Mouse (Mus musculus): ENCODE results near the gene Ppia.
"Not testable (repeated sequence)": the region's sequence is repeated elsewhere in the genome, so short reads cannot be mapped to it uniquely, and the experiment has no call there.

The Ppia gene

GRCm38 (mm10) chr11:6414751-6415550 is at the start of gene Ppia:
Gene Ppia, plus strand, starts transcription at chr11:6415443.
- DNase-seq: peak; percentile 50

GRCm38 (mm10) chr11:6365885-6366284 is 49.4 kb upstream of the Ppia start:
- DNase-seq: peak; percentile 84

DNA sequence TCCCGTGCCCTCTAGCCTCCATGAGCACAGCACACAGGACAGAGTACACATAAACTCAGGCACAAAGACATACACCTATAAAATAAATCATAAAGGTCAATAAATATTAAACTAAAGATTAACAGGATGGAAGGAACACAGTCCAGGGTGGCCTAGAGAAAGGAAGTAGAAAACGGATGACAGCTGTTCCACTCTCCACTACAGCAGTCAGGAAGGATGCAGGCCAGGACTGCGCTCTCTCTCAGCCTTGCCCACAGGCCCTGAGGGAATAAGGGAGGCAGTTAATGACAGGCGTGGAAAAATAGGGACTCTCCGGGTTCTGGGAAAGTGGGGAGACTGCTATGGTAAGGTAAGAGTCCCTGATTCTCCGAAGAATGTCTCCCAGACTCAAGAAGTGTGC is 48.8 kb upstream of the Ppia start:
- no peak for DNase-seq

DNA sequence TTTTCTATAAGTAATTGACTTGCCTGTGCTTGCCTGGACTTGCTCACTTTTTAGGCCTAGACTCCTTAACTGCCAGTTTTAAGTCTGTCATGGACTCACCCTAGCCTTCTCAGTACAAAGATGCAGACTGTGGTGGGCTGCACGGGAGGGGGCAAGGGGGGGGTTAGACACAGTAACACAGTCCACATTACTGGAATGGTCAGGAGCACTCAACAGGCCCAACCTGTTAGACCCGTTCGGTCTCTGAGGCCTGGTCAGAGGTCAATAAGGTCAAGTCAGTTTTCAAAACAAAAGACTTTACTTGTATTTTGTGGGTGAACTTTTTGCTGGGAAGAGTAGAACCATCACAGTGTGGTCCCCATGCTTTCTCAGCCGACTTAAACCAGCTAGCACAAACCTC is 48.1 kb upstream of the Ppia start:
- no peak for DNase-seq

- not testable (repeated sequence) for DNase-seq
Measured at GRCm38 (mm10) chr11:6367986-6368385, 47.3 kb upstream of the Ppia start.

- DNase-seq: no peak
Measured at GRCm38 (mm10) chr11:6371376-6372155, 43.7 kb upstream of the Ppia start.

DNA sequence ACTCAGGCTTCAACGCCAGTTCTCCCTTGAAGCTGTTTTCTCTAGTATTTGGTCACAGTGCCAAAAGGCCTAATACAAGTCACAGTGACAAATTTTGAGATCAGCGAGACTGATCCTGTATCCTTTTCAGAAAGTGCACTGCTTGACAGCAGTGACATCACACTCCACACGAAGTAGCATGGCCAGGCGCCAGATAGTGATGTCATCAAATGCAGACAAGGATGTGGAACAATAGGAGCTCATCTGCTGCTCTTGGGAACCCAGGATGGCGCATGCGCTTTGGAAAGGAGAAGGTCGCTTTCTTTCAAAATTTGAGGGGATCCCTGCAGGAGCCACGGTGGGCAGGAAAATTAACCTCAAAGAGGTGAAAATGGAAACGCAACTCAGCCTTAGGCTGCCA is 42.5 kb upstream of the Ppia start:
- no peak for DNase-seq

DNA sequence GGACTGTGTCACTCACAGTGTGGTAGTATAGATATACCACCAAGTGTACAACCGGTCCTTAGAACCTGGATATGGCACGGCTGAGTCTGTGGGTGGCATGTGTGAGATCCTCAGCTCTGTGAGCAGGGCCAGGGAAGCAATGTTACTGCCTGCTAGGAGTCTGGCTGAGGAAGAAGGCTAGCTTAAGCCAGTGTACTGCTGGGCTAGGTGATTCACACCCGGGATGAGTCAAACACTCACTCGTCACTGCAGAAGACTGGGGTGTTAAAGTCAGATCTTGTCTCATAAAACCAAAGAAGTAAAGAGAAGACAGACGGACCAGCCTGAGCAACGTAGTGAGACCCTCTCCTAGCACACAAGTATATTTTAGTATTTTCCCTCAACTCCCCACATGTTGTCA is 34.3 kb upstream of the Ppia start:
- DNase-seq: no peak

DNA sequence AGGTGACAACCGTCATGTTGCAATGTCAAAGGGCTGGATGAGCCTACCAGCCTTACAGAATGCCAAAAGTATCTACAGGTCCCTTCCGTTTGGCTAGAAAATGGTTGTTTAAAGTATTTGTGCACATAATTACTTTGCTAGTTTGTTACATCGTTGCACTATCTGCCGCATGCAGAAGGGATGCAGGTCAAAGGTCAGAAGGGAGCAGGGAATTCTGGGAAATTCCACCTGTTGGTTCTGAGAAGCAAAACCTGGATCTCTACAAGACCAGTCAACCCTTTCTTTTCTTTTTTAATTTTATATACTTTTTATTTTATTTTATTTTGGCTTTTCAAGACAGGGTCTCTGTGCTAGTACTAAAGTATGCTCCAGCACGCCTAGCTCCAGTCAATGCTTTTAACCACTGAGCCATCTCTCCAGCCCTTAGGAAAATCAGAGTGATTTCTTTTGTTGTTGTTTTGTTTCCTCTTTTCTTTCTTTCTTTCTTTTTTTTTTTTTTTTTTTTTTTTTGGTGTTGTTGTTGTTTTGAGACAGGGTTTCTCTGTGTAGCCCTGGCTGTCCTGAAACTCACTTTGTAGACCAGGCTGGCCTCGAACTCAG is 27.0 kb upstream of the Ppia start:
- DNase-seq: peak; percentile 72

DNA sequence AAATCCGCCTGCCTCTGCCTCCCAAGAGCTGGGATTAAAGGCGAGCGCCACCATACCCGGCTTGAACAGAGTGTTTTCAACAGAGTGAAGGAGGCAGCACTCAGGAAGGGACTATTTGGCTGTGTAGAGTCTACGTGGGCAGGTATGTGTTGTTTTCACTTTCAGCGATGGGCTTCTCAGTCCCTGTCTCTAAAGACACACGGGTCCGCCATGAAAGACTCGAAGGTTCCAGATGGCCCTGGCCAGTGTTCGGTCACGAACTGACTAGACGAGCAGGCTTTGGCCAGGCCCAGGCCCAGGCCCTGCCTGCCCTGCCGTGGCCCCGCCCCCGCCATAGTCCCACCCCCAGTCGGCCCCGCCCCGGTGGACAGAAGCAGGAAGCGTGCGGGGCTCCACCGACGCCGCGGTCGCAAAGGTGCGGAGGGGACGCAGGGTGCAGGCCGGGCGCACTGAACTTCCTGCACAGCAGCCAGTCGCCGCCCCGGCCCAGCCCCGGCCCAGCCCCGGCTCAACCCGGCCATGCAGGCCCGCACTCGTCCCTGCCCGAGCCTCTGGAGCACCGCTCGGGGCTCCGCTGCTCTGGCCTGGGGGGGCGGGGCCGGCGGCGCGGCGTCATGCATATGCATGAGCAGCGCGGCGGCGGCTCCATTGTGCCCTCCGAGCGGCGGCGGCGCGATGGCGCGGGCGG is 26.4 kb upstream of the Ppia start, which contains the start of gene Zmiz2:
Gene Zmiz2 (plus strand): TSS at position 349 of the 688 bp plus-strand sequence.
- DNase-seq: peak; percentile 96

GRCm38 (mm10) chr11:6389483-6389921 is 25.7 kb upstream of the Ppia start:
- DNase-seq: no peak

- peak; percentile 49 for DNase-seq
Measured at GRCm38 (mm10) chr11:6390376-6391053, 24.7 kb upstream of the Ppia start.

DNA sequence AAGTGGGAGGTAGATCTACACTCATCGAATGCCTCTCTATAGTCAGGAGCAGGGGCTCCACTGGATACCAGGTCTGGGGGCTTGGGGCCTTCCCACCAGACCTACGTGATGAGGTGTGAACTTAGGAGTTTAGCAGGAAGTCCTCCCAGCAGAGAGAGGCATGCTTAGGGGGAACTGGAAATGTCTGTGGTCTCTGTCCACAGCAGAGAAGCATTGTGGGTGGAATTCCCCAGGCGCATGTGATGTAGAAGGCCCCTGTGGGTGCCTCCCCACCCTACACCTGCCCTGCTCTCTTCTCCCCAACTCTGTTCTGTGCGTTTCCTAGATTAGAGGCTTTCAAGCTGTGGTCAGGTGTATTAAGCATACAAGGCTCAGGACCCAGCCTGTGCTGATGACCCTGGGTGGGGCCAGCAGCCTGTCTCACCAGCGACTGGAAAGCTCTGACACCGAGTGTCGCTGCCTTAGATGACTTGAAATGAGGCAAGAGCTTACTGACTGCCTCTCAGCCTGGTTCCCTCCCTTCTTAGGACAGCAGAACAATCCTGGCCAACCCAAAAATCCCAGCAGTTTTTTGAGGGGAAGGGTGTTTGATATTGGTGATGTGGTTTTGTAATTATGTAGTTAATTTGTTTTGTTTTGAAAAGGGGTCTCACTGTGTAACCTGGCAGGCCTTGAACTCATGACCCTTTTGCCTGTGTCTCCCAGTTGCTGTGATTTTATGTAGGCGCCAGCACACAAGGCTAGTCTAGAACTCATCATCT is 23.5 kb upstream of the Ppia start:
- peak; percentile 24 for DNase-seq

DNA sequence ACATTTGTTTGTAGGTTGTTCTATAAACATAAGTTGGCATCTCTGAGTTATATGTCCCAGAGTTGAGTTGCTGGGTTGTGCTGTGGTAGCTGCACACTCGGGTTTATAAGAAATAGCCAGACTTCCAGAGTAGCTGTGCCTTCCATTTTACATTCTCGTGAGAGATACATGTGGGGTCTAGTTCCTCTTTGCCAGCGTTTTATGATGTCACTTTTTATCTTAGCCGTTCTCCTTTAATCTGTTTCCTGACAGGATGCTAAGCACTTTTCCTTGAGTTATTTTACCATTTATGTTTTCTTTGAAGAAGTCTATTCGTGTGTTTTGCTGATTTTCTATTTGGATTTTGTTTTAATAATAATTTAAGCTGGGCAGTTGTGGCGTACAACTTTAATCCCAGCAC is 22.4 kb upstream of the Ppia start:
- DNase-seq: peak; percentile 16

GRCm38 (mm10) chr11:6393866-6394265 is 21.4 kb upstream of the Ppia start:
- DNase-seq: peak; percentile 34

GRCm38 (mm10) chr11:6395565-6395964 is 19.7 kb upstream of the Ppia start:
- DNase-seq: peak; percentile 14

GRCm38 (mm10) chr11:6398141-6398540 is 17.1 kb upstream of the Ppia start:
- DNase-seq: peak; percentile 18

GRCm38 (mm10) chr11:6402515-6403510 is 12.4 kb upstream of the Ppia start:
- DNase-seq: peak; percentile 60

DNA sequence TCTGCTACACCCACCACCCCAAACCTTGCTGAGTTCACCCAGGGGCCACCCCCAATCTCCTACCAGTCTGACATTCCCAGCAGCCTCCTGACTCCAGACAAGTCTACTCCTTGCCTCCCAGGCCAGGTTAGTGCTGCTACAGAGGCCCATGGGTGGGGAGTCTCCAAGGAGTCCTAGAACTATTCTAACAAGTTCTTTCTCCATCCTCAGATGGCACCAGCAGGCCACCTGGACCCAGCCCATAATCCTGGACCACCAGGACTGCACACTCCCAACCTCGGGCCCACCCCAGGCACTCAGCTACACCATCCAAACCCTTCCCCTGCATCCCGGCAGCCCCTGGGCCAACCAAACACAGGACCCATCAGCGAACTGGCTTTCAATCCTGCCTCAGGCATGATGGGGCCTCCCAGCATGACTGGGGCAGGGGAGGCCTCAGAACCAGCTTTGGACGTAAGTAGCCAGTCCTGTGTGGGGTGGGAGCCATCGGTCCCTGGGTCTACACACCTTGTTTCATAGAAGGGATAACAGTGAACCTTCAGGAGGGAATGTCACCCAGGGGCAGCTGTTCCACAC is 11.3 kb upstream of the Ppia start:
- DNase-seq: peak; percentile 36

Data from cerebellum, adult 9-10 months (tissue).